Comparison of ENCODE assay signal across 17 mouse cellular contexts in genomic region chr2:125245545-125246285, GRCm38 (mm10). TPM values are rescaled to one million over a fixed set of nuclear protein-coding genes. Genes with fewer than 3 reads are reported as not detected.
A peak's percentile ranks its signal among the peaks of the same experiment; 100 is the strongest.
DNase-seq lines count a peak whose midpoint lies in the region; ATAC-seq lines count a peak whose summit lies in the region.
"Had no signal": no experiment of that assay in that cellular context is flagged by ENCODE, and none has a peak within 500 bp of the region (broad histone marks: within the 10 kb centered on the region; RNA-seq: fewer than 3 reads in every experiment).

No protein-coding gene starts in this region.

- peaks cover 34% of the 10 kb centered on the region for H3K4me1 ChIP-seq in kidney, embryonic 16.5 days (ENCODE audit: insufficient read depth, low read length)
- peaks cover 5% of the 10 kb centered on the region; the same call in 1 of the 2 replicates for H3K4me1 ChIP-seq in kidney, embryonic 14.5 days (ENCODE audit: control insufficient read depth, insufficient read depth, low read length)
- H3K4me1 ChIP-seq in midbrain, embryonic 11.5 days (ENCODE audit: control insufficient read depth, insufficient read depth, low read length) = peaks cover 3% of the 10 kb centered on the region; the same call in 1 of the 2 replicates
- H3K4me1 ChIP-seq in midbrain, embryonic 15.5 days = peaks cover 19% of the 10 kb centered on the region
- H3K4me1 ChIP-seq in intestine, embryonic 16.5 days (ENCODE audit: control insufficient read depth, insufficient read depth, low read length) = peaks cover 8% of the 10 kb centered on the region

- H3K36me3 ChIP-seq in kidney, embryonic 16.5 days (ENCODE audit: insufficient read depth, low read length) = 0 out of 2 replicates have a peak, but pooled peaks cover 11% of the 10 kb centered on the region
- peaks cover 10% of the 10 kb centered on the region for H3K36me3 ChIP-seq in kidney, embryonic 14.5 days (ENCODE audit: control insufficient read depth, insufficient read depth, low read length)
- H3K36me3 ChIP-seq in midbrain, embryonic 11.5 days (ENCODE audit: control insufficient read depth, insufficient read depth, low read length) = no peaks in the 10 kb centered on the region
- H3K36me3 ChIP-seq in midbrain, embryonic 15.5 days (replicated peaks) = no peaks in the 10 kb centered on the region
- no peaks in the 10 kb centered on the region for H3K36me3 ChIP-seq in intestine, embryonic 16.5 days (ENCODE audit: control insufficient read depth, insufficient read depth, low read length)
- H3K36me3 ChIP-seq: forebrain, embryonic 15.5 days; hindbrain, embryonic 15.5 days had no signal

- 78% methylated on average over 3 of the region's 3 CpGs for WGBS in kidney, embryonic 16.5 days
- WGBS in kidney, embryonic 14.5 days = 84% methylated on average over 3 of the region's 3 CpGs
- WGBS in midbrain, embryonic 11.5 days = 96% methylated on average over 3 of the region's 3 CpGs
- WGBS in midbrain, embryonic 15.5 days = 95% methylated on average over 3 of the region's 3 CpGs
- 78% methylated on average over 3 of the region's 3 CpGs for WGBS in intestine, embryonic 16.5 days

- H3K9me3 ChIP-seq in kidney, embryonic 16.5 days (ENCODE audit: low read length) = no peaks in the 10 kb centered on the region
- H3K9me3 ChIP-seq in kidney, embryonic 14.5 days (ENCODE audit: control insufficient read depth, low read length) = no peaks in the 10 kb centered on the region
- no peaks in the 10 kb centered on the region for H3K9me3 ChIP-seq in midbrain, embryonic 11.5 days (ENCODE audit: control insufficient read depth, low read length)
- H3K9me3 ChIP-seq in midbrain, embryonic 15.5 days = no peaks in the 10 kb centered on the region
- H3K9me3 ChIP-seq in intestine, embryonic 16.5 days (ENCODE audit: control insufficient read depth, low read length) = no peaks in the 10 kb centered on the region
- H3K9me3 ChIP-seq: forebrain, embryonic 15.5 days; hindbrain, embryonic 15.5 days; midbrain, embryonic 12.5 days had no signal

- H3K4me2 ChIP-seq in kidney, embryonic 16.5 days (replicated peaks; ENCODE audit: low read depth, low read length) = no peak overlapping the region
- H3K4me2 ChIP-seq in kidney, embryonic 14.5 days (replicated peaks; ENCODE audit: low read depth, low read length) = no peak overlapping the region
- H3K4me2 ChIP-seq in midbrain, embryonic 11.5 days = no peak overlapping the region
- no peak overlapping the region for H3K4me2 ChIP-seq in midbrain, embryonic 15.5 days
- no peak overlapping the region for H3K4me2 ChIP-seq in intestine, embryonic 16.5 days (ENCODE audit: low read depth, low read length)

- H3K9ac ChIP-seq in kidney, embryonic 16.5 days (replicated peaks; ENCODE audit: low read length) = no peak overlapping the region
- H3K9ac ChIP-seq in kidney, embryonic 14.5 days (ENCODE audit: low read depth, low read length) = no peak overlapping the region
- H3K9ac ChIP-seq in midbrain, embryonic 11.5 days (ENCODE audit: low read length) = no peak overlapping the region
- no peak overlapping the region for H3K9ac ChIP-seq in midbrain, embryonic 15.5 days
- no peak overlapping the region for H3K9ac ChIP-seq in intestine, embryonic 16.5 days (ENCODE audit: low read depth, low read length)

- 0 out of 2 replicates have a peak overlapping the region, but pooled peaks have one; percentile 1 for H3K27ac ChIP-seq in kidney, embryonic 16.5 days (ENCODE audit: low read length)
- no peak overlapping the region; the same call in 1 of the 2 replicates for H3K27ac ChIP-seq in kidney, embryonic 14.5 days (ENCODE audit: low read depth, low read length)
- no peak overlapping the region for H3K27ac ChIP-seq in midbrain, embryonic 11.5 days (ENCODE audit: low read depth, low read length)
- H3K27ac ChIP-seq in midbrain, embryonic 15.5 days = no peak overlapping the region
- H3K27ac ChIP-seq in intestine, embryonic 16.5 days (ENCODE audit: low read length) = no peak overlapping the region
- H3K27ac ChIP-seq: hindbrain, embryonic 15.5 days; midbrain, embryonic 12.5 days had no signal

- H3K27me3 ChIP-seq in kidney, embryonic 16.5 days (ENCODE audit: insufficient read depth, low read length) = no peaks in the 10 kb centered on the region
- no peaks in the 10 kb centered on the region for H3K27me3 ChIP-seq in kidney, embryonic 14.5 days (ENCODE audit: control insufficient read depth, insufficient read depth, low read length)
- no peaks in the 10 kb centered on the region for H3K27me3 ChIP-seq in midbrain, embryonic 11.5 days (ENCODE audit: control insufficient read depth, insufficient read depth, low read length)
- no peaks in the 10 kb centered on the region for H3K27me3 ChIP-seq in midbrain, embryonic 15.5 days (replicated peaks)
- no peaks in the 10 kb centered on the region for H3K27me3 ChIP-seq in intestine, embryonic 16.5 days (replicated peaks; ENCODE audit: control insufficient read depth, insufficient read depth, low read length)
- H3K27me3 ChIP-seq: forebrain, embryonic 15.5 days; hindbrain, embryonic 15.5 days; midbrain, embryonic 12.5 days had no signal

- H3K4me3 ChIP-seq in kidney, embryonic 16.5 days (ENCODE audit: low read length) = no peak overlapping the region
- H3K4me3 ChIP-seq in kidney, embryonic 14.5 days (ENCODE audit: low read length) = no peak overlapping the region
- no peak overlapping the region for H3K4me3 ChIP-seq in midbrain, embryonic 11.5 days (ENCODE audit: low read depth, low read length)
- no peak overlapping the region for H3K4me3 ChIP-seq in midbrain, embryonic 15.5 days
- H3K4me3 ChIP-seq in intestine, embryonic 16.5 days (ENCODE audit: low read length) = no peak overlapping the region

- peak; percentile 79 for DNase-seq in midbrain, embryonic 11.5 days (ENCODE audit: low spot score, missing footprints)
- DNase-seq in brain, adult 2 months (ENCODE audit: low read depth, low spot score) = peak; percentile 36
- peak; percentile 17 for DNase-seq in naive thymus-derived CD4-positive, alpha-beta T cell, adult 2 months (ENCODE audit: low read depth)
- DNase-seq in cerebellum, adult 9-10 months = no peak
- DNase-seq: adrenal gland, postnatal 25 days; cerebellum, postnatal 10 days; heart, postnatal 10 days; kidney, adult 9 months; left cerebral cortex, postnatal 4 days; lung, postnatal 10 days had no signal

- ATAC-seq in kidney, embryonic 16.5 days (ENCODE audit: low FRiP score, low TSS enrichment) = no peak
- no peak for ATAC-seq in kidney, embryonic 14.5 days (ENCODE audit: low FRiP score, low TSS enrichment)
- ATAC-seq in midbrain, embryonic 11.5 days (ENCODE audit: low FRiP score) = no peak
- no peak for ATAC-seq in midbrain, embryonic 15.5 days (replicated peaks)
- ATAC-seq in intestine, embryonic 16.5 days = no peak

RNA-seq across cellular contexts. Expression of gene Dut, which starts 1.3 kb away (rescaled TPM):
- 156 and 164 TPM in 2 replicates for polyA plus RNA-seq in kidney, embryonic 16.5 days (2015; fragmentation: Nextera tagmentation; extraction: Ambion mirVana)
- 217 and 261 TPM in 2 replicates for polyA plus RNA-seq in kidney, embryonic 14.5 days (2014; fragmentation: Nextera tagmentation; extraction: Ambion mirVana)
- polyA plus RNA-seq in midbrain, embryonic 11.5 days (2014; fragmentation: Nextera tagmentation; extraction: Ambion mirVana) = 215 and 220 TPM in 2 replicates
- polyA plus RNA-seq in midbrain, embryonic 15.5 days (2015; fragmentation: Nextera tagmentation; extraction: Ambion mirVana) = 69.1 and 70.2 TPM in 2 replicates
- 95.2 and 110 TPM in 2 replicates for polyA plus RNA-seq in intestine, embryonic 16.5 days (2015; fragmentation: Nextera tagmentation; extraction: Ambion mirVana)
